Mouse (Mus musculus): ENCODE results near the gene Nxn. TPM values are rescaled to one million over a fixed set of nuclear protein-coding genes. Genes with fewer than 3 reads are reported as not detected.

The Nxn gene
- total RNA-seq, 2 experiments from 2014 or later, result 9.5 to 11.6 TPM

GRCm38 (mm10) chr11:76399587-76400330 is 819 bp upstream of the Nxn start:
- no peak for DNase-seq

GRCm38 (mm10) chr11:76398312-76398797 is 585 bp downstream of the Nxn start:
- DNase-seq, result no peak

- no peak for DNase-seq
Observed at GRCm38 (mm10) chr11:76397650-76398311, 1.2 kb downstream of the Nxn start.

- DNase-seq, result no peak
Observed at GRCm38 (mm10) chr11:76392996-76393395, 5.9 kb downstream of the Nxn start.

- DNase-seq, result no peak
Observed at GRCm38 (mm10) chr11:76392532-76392931, 6.4 kb downstream of the Nxn start.

GRCm38 (mm10) chr11:76388711-76389110 is 10.2 kb downstream of the Nxn start:
- no peak for DNase-seq

- DNase-seq, result no peak
Observed at GRCm38 (mm10) chr11:76387097-76387496, 11.8 kb downstream of the Nxn start.

GRCm38 (mm10) chr11:76385746-76386145 is 13.2 kb downstream of the Nxn start:
- DNase-seq, result no peak

- DNase-seq, result no peak
Observed at GRCm38 (mm10) chr11:76385017-76385416, 13.9 kb downstream of the Nxn start.

GRCm38 (mm10) chr11:76384307-76384706 is 14.6 kb downstream of the Nxn start:
- no peak for DNase-seq

- DNase-seq, result no peak
Observed at GRCm38 (mm10) chr11:76382711-76383324, 16.1 kb downstream of the Nxn start.

GRCm38 (mm10) chr11:76381201-76381885 is 17.6 kb downstream of the Nxn start:
- DNase-seq, result no peak

- DNase-seq, result no peak
Observed at GRCm38 (mm10) chr11:76379921-76380544, 18.9 kb downstream of the Nxn start.

GRCm38 (mm10) chr11:76376425-76376824 is 22.5 kb downstream of the Nxn start:
- DNase-seq, result no peak

GRCm38 (mm10) chr11:76374491-76375185 is 24.3 kb downstream of the Nxn start:
- DNase-seq, result no peak

GRCm38 (mm10) chr11:76372534-76372933 is 26.4 kb downstream of the Nxn start:
- DNase-seq, result no peak

GRCm38 (mm10) chr11:76372120-76372519 is 26.8 kb downstream of the Nxn start:
- no peak for DNase-seq

- DNase-seq, result no peak
Observed at GRCm38 (mm10) chr11:76370491-76370890, 28.4 kb downstream of the Nxn start.

GRCm38 (mm10) chr11:76366720-76367119 is 32.2 kb downstream of the Nxn start:
- DNase-seq, result no peak

- DNase-seq, result no peak
Observed at GRCm38 (mm10) chr11:76364038-76364437, 34.9 kb downstream of the Nxn start.

- no peak for DNase-seq
Observed at GRCm38 (mm10) chr11:76363636-76364035, 35.3 kb downstream of the Nxn start.

GRCm38 (mm10) chr11:76363178-76363577 is 35.8 kb downstream of the Nxn start:
- no peak for DNase-seq

Measured in layer of hippocampus, postnatal 36 days (tissue).